Mouse (Mus musculus) ES-Bruce4 (cell line): ENCODE measurements around the gene Cdh22.

Experiments
- CTCF ChIP-seq: IDR thresholded peaks from one replicate; pipeline ENCODE4 v1.8.1; 2011; ENCODE audit warnings: low read depth, low read length
- EP300 ChIP-seq: IDR thresholded peaks from 2 replicates; pipeline ENCODE4 v1.6.1; 2011; ENCODE audit warnings: low read depth, low read length; ENCODE audit not compliant: insufficient read depth
- POLR2A ChIP-seq: IDR thresholded peaks from one replicate; pipeline ENCODE4 v1.8.1; 2011; ENCODE audit warnings: low read length; ENCODE audit not compliant: insufficient read depth

DNA sequence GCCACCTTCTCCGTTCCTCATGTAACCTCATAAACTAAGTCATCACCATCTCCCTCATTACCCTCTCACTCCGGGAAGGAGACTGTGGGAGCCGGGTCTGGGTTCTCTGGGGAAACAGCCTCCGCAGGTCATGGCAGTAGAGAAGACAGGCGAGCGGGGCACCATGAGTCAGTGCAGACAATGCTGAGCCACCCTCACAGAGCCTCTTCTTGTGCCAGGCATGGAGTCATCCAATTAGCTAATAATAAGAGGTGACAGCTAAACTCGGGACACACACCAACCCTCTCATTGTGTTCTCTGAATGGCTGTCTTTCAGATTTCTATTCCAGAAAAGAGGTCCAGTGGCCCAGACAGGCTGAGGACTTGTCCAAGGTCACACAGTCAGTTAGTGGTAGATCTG is 43.2 kb downstream of the Cdh22 start:
- TF ChIP-seq EP300: no peak
- TF ChIP-seq CTCF: no peak
- TF ChIP-seq POLR2A: no peak
